Mouse (Mus musculus) heart, adult 2 months (tissue): Measurements from ENCODE around the gene Rnasel. TPM values are rescaled to one million over a fixed set of nuclear protein-coding genes. Genes with fewer than 3 reads are reported as not detected.

Experiments used
- DNase-seq, 2 experiments: peaks; one replicate each; pipeline ENCODE4 v3.0.0; 2021
- H3K27ac ChIP-seq: fragments of 200-600 bp; 2 replicates; pipeline ENCODE4 v1.8.1; 2022
- H3K27me3 ChIP-seq: fragments of 200-500 bp; 2 replicates; pipeline ENCODE4 v1.6.1; 2012; ENCODE audit warnings: mild to moderate bottlenecking, low read length, inconsistent platforms, mixed read lengths; ENCODE audit not compliant: control insufficient read depth, insufficient read depth
- H3K36me3 ChIP-seq: fragments of 200-500 bp; 2 replicates; pipeline ENCODE4 v1.6.1; 2012; ENCODE audit warnings: low read length, inconsistent platforms; ENCODE audit not compliant: control insufficient read depth, insufficient read depth
- H3K4me1 ChIP-seq: fragments of 200-500 bp; 2 replicates; pipeline ENCODE4 v1.6.1; 2011; ENCODE audit warnings: low read length; ENCODE audit not compliant: control insufficient read depth, insufficient read depth
- H3K4me3 ChIP-seq: fragments of 200-600 bp; 2 replicates; pipeline ENCODE4 v1.8.1; 2022
- H3K79me2 ChIP-seq: fragments of 200-500 bp; replicated peaks from 2 replicates; pipeline ENCODE4 v1.6.1; 2012; ENCODE audit warnings: mild to moderate bottlenecking, inconsistent platforms, low read length, moderate library complexity, mixed read lengths; ENCODE audit not compliant: control insufficient read depth, insufficient read depth
- H3K9ac ChIP-seq: fragments of 200-500 bp; 2 replicates; pipeline ENCODE4 v1.6.1; 2012; ENCODE audit warnings: low read depth, mild to moderate bottlenecking, control low read depth, inconsistent platforms, low read length, mixed read lengths
- CTCF ChIP-seq: fragments of 200-600 bp; IDR thresholded peaks from 2 replicates; pipeline ENCODE4 v1.8.1; 2022; ENCODE audit warnings: antibody characterized with exemption, mild to moderate bottlenecking, moderate library complexity
- EP300 ChIP-seq: fragments of 200-500 bp; IDR thresholded peaks from 2 replicates; pipeline ENCODE4 v1.6.1; 2011; ENCODE audit warnings: low read depth, low read length, control low read depth; ENCODE audit not compliant: insufficient read depth
- POLR2A ChIP-seq: fragments of 200-500 bp; IDR thresholded peaks from 2 replicates; pipeline ENCODE4 v1.6.1; 2011; ENCODE audit warnings: mild to moderate bottlenecking, low read depth, low read length, control low read depth; ENCODE audit not compliant: insufficient read depth
- WGBS: fragments of 180-500 bp; shearing (Covaris S2); methylation state at CpG from one replicate; pipeline ENCODE4 v1.1.7; 2018; 5-methylcytosine and 5-hydroxymethylcytosine counted together
- intact Hi-C: fragments of 180-260 bp; cut with DNase I; formaldehyde crosslinking; loops from one replicate; pipeline ENCODE4 v1.15.1; 2025
- polyA plus RNA-seq: library from polyadenylated mRNA; depleted of rRNA; stranded (reverse); fragments of >200 nt; gene quantifications from 2 replicates; pipeline ENCODE4 v1.2.3, GENCODE M21; 2012
- total RNA-seq, 2 experiments: library from RNA; stranded (reverse); gene quantifications; 2 replicates each; pipeline ENCODE4 v1.2.3; 2021

The Rnasel gene
- total and polyA plus RNA-seq, 3 experiments: 2.5 to 4.6 (median 4.1) TPM

DNA sequence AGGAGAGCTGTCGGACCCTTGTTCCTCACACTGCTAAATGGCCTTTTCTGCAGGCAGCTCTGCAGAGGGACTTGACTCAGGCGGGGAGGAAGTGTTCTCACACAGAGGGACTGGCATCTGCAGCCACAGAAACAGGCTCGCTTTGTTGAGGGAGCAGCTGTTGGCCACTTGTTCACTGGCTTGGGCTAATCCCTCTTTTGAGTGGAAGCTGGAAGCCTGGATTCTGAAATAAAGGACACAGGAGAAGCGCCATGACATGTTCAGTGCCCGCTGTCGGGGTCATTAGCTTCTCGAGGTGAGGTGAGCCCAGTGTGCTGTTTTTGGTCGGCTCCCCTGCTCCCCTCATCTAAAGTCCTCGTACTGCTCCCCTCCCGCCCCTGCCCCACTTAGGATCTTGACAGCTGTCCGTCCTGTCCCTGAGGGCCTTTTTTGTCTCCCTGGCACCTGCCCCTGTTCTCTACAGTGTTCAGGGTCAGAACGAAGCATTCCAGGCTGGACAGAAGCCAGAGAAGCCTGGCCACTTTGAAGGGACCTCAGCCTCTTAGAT lies 45.7 kb upstream of the Rnasel start:
- intact Hi-C loops: no loop called here
- no peak for TF ChIP-seq EP300
- no peak for TF ChIP-seq CTCF
- no peak for TF ChIP-seq POLR2A
- no peaks in the 10 kb centered on the region for H3K27me3 ChIP-seq
- no peak for DNase-seq
- H3K4me1 ChIP-seq: no peaks in the 10 kb centered on the region; the same call in 1 of the 2 replicates
- 28% methylated on average over 12 of the region's 12 CpGs for whole genome bisulfite sequencing
- no peak overlapping the region for H3K9ac ChIP-seq
- H3K27ac ChIP-seq: no peak overlapping the region
- H3K36me3 ChIP-seq: no peaks in the 10 kb centered on the region
- no peak overlapping the region for H3K4me3 ChIP-seq
- no peaks in the 10 kb centered on the region for H3K79me2 ChIP-seq

DNA sequence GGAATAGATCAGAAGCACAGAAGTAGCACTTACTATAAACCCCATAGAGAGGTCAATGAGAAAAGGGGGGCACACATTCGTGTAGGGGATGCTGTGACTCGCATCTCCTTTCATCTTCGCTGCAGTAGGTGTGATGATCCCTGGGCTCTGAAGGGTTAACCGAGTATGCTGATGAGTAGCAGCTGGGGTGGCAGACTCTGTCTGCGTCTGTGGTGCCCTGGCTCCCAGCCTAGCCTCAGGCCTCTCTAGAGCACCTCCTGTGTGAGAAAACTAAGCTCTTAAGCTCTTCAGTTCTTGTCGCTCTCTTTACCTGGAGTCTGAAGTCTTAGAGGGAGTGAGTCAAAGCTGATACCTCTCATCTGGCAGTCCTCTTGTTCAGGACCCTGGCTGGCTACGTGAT lies 45.1 kb upstream of the Rnasel start:
- DNase-seq: no peak
- H3K9ac ChIP-seq: no peak overlapping the region
- 65% methylated on average over 7 of the region's 7 CpGs for WGBS
- no peaks in the 10 kb centered on the region for H3K36me3 ChIP-seq
- intact Hi-C loops: no loop called here
- TF ChIP-seq EP300 (no peak), CTCF (no peak), POLR2A (no peak)
- no peak overlapping the region for H3K4me3 ChIP-seq
- no peak overlapping the region for H3K27ac ChIP-seq
- no peaks in the 10 kb centered on the region for H3K27me3 ChIP-seq
- H3K79me2 ChIP-seq: no peaks in the 10 kb centered on the region
- no peaks in the 10 kb centered on the region; the same call in 1 of the 2 replicates for H3K4me1 ChIP-seq

DNA sequence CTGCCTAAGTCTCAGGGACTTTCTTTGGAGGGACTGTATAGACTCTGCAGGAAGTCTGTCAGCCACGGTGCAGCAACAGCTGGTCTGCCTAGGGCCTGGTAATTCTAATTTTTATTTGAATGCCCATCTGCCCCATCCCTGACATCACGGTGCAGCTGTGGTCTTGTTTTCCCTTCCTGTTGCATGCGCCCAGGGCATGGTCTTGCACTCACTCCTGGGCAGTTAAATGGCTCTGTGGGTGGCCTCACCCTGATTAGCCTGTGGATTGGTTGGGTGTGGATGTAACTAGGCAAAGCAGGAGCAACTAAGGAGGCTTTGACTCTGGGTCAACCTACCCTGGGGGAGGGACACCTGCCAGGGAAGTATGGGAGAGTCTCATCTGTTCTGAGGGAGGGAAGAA lies 44.2 kb upstream of the Rnasel start:
- intact Hi-C loops: no loop called here
- no peak for DNase-seq
- Histone ChIP-seq H3K27ac (no peak overlapping the region), H3K9ac (no peak overlapping the region), H3K36me3 (no peaks in the 10 kb centered on the region), H3K27me3 (no peaks in the 10 kb centered on the region), H3K4me3 (no peak overlapping the region), H3K79me2 (no peaks in the 10 kb centered on the region), H3K4me1 (no peaks in the 10 kb centered on the region; the same call in 1 of the 2 replicates)
- WGBS: 84% methylated on average over 3 of the region's 3 CpGs
- TF ChIP-seq POLR2A (no peak), CTCF (no peak)

DNA sequence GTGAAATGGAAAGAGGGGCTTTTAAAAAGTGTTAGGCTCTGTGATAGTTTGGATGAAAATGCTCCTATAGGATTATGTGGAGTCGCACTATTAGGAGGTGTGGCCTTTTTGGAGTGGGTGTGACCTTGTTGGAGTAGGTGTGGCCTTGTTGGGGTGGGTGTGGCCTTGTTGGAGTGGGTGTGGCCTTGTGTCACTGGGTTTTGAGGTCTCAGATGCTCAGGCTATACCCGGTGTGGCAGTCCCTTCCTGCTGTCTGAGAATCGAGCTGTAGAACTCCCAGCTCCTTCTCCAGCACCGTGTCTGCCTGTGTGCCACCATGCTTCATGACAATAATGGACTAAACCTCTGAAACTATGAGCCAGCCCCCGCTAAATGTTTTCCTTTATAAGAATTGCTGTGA lies 40.6 kb upstream of the Rnasel start:
- no peaks in the 10 kb centered on the region; the same call in 1 of the 2 replicates for H3K4me1 ChIP-seq
- intact Hi-C loops: no loop called here
- no peak overlapping the region for H3K9ac ChIP-seq
- no peaks in the 10 kb centered on the region for H3K36me3 ChIP-seq
- WGBS: 89% methylated on average over 5 of the region's 5 CpGs
- TF ChIP-seq EP300 (no peak), POLR2A (no peak), CTCF (no peak)
- no peaks in the 10 kb centered on the region for H3K27me3 ChIP-seq
- H3K27ac ChIP-seq: no peak overlapping the region
- no peak for DNase-seq
- no peak overlapping the region for H3K4me3 ChIP-seq
- H3K79me2 ChIP-seq: no peaks in the 10 kb centered on the region

DNA sequence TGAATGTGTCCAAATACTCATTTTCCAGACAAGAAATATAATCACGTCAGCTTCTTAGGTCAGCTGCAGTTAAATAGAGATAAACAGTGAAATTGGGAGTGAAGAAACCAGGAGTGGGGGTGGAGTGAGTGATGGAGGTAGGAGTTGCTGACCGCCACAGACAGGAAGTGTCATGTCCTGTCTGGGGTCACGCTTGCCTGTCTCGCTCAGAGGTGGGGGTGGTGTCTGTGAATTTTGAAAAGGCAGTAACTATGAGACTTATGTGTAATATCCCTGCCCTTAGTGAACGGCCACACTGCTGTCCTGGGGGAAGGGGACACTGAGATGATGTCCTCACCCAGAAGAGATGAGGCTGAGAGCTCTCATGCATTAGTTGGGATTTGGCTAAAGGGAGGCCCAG lies 39.8 kb upstream of the Rnasel start:
- H3K4me1 ChIP-seq: no peaks in the 10 kb centered on the region
- WGBS: 57% methylated on average over 5 of the region's 5 CpGs
- H3K9ac ChIP-seq: no peak overlapping the region
- no peak for TF ChIP-seq POLR2A
- H3K36me3 ChIP-seq: no peaks in the 10 kb centered on the region
- DNase-seq: no peak
- intact Hi-C loops: no loop called here
- no peaks in the 10 kb centered on the region for H3K27me3 ChIP-seq
- no peak overlapping the region for H3K27ac ChIP-seq
- H3K4me3 ChIP-seq: no peak overlapping the region
- no peaks in the 10 kb centered on the region for H3K79me2 ChIP-seq

DNA sequence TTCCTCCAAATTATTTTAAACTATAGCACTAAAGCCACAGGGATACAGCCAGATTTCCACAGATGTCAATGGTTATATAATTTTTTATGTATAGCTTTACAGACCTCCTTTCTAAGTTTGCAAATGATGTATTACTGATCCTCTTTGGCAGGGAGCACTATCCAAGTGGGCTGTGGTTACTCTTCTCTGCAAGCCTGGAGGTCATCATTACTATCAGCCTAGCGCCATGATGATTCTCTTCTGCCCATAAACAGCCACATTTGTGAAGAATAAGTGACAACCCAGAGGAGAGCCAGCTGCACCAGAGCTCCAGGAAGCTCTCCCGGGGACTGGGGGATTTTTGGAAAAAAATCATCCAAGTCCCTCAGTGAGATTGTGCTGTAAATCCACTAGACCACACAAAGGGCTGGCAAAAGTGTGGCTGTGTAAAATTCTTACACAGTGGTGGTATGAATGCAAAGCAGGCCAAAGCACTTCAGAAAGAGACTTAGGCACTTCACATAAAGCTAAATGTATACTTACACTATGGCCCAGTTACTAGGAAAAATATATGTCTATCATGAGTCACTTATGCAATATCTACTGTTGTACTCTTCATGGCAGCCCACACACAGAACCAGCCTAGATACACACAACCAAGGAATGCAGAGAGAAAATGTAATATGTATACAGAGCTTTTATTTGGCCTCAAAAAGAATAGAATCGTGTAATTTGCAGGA lies 37.5 kb upstream of the Rnasel start:
- no peak overlapping the region for H3K9ac ChIP-seq
- no peaks in the 10 kb centered on the region for H3K4me1 ChIP-seq
- TF ChIP-seq CTCF: no peak
- TF ChIP-seq EP300: no peak
- no peak for TF ChIP-seq POLR2A
- intact Hi-C loops: no loop called here
- no peak overlapping the region for H3K4me3 ChIP-seq
- no peaks in the 10 kb centered on the region for H3K79me2 ChIP-seq
- no peaks in the 10 kb centered on the region for H3K36me3 ChIP-seq
- H3K27ac ChIP-seq: no peak overlapping the region
- H3K27me3 ChIP-seq: no peaks in the 10 kb centered on the region
- DNase-seq: no peak
- WGBS: 70% methylated on average over 3 of the region's 3 CpGs
